Mouse (Mus musculus) spleen, postnatal 4 days (tissue): ENCODE results near the gene Gm17509.
A peak's percentile ranks its signal among the peaks of the same experiment; 100 is the strongest.
"Not testable (repeated sequence)": the region's sequence is repeated elsewhere in the genome, so short reads cannot be mapped to it uniquely, and the experiment has no call there.

Experiments used
- DNase-seq, 2 experiments: peaks; one replicate each; pipeline ENCODE4 v3.0.0; 2022; ENCODE audit warnings: low spot score in 2 of 2

Gene Gm17509

DNA sequence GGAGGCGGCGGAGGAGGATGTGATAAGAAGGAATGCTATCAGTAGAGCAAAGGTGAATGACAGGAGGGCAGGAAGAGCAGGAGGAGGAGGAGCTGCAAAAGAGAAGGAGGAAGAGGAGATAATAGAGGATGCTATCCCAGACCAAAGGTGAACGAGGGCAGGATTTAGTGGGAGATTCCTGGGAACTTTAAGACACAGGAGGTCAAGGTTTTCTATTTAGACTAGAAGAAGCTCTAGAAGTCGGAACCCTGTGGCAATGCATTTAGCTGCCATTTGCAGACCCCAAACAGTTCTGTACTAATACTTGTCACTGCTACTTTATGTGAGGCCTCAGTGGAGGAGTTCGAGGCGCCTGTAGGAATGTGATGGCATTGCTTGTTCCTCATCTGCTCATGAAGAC lies 12.6 kb downstream of the Gm17509 start, which contains the start of gene Emb:
Gene Emb (plus strand): TSS at position 301 of the 400 bp plus-strand sequence.
- no peak for DNase-seq

DNA sequence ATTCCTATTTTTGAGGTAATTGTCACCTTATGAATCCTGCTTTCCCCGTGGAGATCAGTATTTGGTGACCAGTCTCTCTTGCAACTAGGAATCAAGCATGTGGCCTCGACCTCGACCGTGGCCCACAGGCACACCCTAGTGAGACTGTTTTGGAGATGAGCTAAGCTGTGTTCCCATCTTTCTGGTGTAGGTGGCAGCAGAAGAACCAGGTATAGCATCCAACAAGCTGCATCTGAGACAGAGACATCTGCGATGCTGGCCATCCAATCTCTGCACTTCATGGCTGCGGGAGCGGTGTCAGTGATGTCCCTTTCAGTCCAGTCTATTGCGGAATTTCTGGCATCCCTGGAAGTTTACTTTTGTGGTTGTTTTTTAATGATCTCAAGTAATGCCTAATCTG lies 14.8 kb downstream of the Gm17509 start:
- no peak for DNase-seq

DNA sequence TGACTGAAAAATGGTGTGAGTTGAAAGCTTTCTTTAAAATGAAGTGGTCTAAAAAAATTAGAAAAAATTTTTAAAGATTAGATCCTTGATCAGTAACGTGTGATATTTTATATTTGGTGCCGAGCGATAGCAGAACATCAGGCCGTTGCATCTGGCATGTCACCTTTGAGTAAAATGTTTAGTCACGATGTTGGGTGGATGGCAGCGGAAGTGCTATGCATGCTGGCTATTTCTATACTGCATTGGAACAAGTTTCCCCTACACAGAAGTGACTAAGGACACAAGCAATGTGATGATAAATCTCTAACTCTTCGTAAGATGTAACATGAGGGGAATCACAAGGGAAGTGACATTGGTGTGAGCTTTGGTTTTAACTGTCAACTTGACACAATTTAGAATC lies 16.2 kb downstream of the Gm17509 start:
- DNase-seq = no peak

DNA sequence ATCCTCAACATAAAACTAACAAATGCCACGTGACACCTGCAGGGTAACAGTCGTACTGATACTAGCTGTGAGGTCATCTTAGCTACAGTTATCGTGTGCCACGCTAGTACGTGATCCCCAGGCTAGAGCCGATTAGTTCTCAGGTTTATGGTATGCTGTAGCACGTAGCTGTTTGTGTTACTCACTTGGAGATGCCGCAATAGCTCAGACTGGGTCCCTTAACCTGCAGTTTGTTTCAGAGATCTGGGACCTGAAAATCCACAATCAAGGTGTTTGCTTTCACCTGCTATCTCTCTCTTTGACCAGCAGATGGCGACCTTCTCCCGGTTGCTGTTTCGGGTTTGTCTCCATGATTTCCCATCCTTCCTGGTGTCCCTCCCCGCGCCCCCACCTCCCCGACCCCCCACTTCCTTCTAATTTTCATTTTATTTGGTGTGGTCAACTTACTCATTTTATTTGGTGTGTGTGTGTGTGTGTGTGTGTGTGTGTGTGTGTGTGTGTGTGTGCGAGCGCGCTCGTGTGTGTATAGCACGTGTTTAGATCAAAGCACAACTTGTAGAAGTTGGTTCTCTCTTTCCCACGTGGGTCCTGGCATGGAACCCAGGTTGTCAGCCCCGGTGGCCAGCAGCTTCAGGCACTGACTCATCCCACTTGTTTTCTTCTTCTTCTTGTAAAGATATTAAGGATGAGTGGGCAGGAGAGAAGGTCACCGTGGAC lies 18.0 kb downstream of the Gm17509 start:
- DNase-seq = no peak

DNA sequence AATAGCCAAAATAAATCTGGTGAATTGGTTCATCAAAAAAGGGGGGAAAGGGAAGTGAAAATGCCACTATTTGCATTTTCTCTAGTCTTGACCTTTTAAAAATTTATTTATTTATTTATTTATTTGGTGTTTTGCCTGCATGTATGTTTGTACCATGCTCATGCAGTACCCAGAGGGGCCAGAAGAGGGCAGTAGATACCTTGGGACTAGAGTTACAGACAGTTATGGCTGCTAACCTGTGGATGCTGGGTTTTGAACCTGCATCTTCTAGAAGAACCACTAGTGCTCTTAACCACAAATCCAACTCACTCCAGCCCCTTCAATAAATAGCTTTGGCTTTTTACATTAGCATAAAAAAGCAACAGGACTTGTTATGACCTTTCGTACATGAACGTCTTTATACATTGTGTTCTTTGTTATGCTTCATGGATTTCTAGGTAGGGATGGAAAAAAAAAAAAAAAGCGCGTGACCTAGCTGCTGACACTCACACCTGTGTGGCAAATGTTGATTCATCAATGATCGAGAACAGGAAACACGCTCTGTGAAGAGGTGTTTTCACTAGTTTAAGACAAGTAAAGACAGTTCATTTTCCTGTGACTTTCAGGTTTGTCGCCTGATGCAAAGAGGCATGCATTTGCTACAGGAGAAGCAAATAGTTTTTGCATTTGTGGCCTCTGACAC lies 22.3 kb downstream of the Gm17509 start:
- DNase-seq = peak; percentile 79 to 92

DNA sequence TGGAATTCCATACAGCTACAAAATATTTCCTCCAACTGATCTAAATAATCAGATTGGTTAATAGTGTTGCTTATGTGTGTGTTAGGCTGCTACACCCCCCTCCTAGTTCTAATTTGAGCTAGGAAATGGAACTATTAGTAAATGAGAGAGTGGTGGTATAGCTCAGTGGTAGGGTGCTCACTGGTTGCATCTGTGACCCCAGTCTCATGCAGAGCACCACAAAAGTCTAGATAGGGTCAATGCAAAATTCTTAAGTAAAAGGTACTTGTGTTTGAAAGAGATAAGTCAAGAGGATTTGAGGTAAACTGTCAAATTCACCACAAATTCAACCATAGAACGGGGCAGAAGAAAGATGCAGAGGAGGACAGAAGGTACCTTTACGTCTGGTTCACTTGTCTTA lies 23.2 kb downstream of the Gm17509 start:
- no peak for DNase-seq

DNA sequence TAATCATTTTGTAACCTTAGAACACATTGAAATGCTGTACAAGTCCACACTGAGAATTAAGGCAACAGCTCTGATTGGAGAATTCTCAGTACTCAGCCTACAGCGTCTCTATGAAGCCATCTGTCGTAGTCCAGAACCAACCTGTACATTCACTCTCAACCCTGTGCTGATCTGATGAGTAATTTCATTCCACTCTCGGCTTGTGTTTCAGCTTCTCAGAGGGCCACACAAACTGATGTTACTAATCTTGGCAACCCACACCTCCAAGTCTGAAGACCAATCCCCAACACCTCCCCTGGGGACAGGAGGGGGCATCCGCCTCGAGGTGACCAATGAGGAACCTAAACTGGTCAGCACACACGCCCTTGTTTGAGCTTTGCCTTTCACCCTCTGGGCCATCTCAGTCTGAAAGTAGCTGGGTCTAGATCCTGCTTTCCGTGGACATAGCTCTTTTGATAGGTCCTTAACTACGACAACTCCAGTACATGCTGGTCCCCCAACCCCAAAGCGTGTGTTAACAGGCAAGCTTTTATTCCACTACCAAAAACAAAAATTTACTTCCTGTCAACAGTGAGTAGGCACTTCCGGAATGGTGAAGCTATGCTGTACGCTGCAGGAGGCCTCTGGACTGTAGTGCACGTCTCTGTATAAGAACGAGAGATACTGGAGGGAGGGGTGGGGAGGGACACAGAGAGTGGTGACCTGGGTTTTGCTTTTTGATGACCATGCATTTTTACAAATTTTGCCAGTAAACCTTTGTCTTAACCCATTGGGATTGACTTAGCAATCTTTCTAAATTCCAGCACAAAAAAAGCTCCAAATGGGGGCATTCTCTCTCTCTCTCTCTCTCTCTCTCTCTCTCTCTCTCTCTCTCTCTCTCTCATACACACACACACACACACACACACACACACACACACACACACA lies 25.0 kb downstream of the Gm17509 start:
- no peak for DNase-seq

DNA sequence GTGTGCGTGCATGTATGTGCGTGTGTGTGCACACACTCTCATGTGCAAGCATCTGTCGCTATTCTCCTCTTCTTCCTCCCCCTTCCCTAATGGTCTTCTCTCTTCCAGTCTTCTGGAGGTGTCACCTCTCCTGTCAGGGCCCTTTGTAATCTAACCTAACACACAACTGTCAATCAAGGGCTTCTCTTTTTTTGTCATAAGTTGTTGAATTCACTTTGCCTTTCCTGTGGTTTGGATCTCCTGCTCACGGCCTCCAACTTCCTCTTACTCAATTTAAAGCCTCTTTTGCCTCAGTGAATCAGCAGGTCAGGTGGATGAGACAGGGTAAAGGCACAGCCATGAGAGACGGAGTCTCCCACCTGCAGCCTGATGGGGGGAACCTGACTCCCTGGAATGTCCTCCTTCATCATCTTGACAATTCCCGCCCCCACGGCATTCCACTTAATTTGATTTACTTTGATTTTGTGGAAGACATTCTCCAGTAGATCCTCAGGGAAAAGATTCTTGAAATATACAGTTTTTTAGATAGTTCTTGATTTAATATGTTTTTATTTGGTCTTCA lies 27.4 kb downstream of the Gm17509 start:
- DNase-seq = no peak

DNA sequence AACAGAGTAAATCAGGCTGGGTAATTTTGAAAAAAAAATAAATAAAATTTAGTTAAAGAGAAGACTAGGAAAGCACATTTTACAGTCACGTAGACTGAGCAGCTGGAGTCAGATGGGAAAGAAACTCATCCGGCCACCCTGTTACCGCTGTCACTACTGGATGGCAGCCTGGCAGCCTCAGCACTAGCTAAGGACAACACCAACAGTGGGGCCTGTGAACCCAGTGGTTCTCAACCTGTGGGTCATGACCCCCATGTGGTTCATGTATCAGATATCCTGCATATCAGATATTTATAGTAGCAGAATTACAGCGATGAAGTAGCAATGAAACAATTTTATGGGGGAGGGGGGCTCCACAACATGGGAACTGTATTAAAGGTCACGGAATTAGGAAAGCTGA lies 28.7 kb downstream of the Gm17509 start:
- DNase-seq = no peak

DNA sequence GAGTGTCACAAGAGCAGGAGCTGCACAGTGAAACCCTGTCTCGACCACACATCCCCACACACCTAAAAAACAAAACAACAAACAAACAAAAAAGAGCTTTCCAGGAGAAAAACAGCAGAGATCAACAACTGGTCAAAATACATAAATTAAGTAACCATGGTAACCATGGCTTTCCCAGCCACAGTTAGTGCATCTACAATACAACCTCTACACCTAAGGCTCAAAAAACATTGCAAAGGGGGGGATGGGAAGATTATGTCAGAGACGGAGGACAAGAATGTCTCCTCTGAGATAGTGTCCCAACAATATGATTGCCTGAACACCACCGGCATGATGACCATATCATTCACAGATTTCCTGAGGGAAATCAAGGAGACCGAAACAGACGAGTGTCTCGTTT lies 35.5 kb downstream of the Gm17509 start:
- no peak for DNase-seq

DNA sequence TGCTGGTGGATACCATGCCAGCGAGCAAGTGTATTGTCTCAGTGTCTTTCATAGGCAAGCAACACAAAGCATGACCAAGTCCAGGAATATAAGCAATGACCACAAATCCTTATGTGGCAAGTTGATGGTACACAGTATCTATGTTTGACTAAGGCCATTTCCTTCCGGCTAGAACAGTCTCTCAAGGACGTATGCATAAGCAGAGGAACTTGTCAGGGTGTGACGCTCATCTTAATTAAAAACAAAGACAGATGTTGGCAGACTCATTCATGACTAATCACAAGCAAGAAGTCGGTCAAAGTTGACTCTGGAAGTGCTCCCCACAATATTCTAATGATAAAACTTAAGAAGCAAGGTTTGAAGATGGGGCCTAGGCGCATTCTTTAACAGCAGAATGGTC lies 37.6 kb downstream of the Gm17509 start:
- DNase-seq = no peak

DNA sequence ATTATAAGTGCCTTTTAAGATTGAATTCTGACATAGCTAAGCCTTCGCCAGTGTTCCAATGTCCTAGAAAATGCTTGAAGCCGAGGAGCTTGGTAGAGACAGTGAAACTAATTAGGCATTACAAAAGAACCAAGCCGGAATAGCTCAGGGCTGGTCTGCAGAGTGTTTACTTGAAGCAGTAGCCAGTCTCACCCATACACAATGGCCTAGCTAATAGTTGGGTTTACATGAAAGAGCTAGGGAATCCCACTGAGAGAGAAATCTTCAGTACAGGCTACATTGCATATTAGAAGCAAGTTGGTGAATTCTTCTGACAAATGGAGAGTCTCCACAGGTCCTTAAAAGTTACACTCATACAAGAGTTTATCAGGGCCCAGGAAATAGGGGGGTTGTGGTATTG lies 40.0 kb downstream of the Gm17509 start:
- DNase-seq = not testable (repeated sequence)
